Mouse (Mus musculus) brain, adult 2 months (tissue): ENCODE measurements around the gene Gm8906.
"Not testable (repeated sequence)": the region's sequence is repeated elsewhere in the genome, so short reads cannot be mapped to it uniquely, and the experiment has no call there.

Source experiments
- DNase-seq: peaks from one replicate; pipeline ENCODE4 v3.0.0; 2011; ENCODE audit warnings: low read depth, low spot score

Gm8906 gene

DNA sequence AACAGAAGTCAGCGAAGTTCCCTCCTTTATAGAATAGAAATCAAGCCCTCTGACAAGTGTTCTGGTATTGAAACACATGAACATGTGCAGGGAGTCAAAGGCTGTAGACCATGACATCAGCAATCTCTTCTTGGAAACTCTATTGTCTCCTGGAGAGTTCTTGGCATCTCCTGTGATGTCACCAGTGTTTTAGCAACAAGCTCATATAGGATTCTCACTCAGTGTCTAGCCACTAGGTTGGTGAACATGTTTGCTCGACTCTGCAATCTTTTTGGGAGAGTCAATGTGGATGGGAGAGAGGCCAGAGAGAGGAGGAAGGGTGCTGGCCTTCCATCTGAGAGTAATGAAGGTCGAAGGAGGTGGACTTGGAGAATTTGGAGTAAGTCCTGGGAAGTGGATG is at the start of gene Gm8906:
Gene Gm8906, plus strand, starts transcription at position 301 of the 400 bp plus-strand sequence.
- DNase-seq, result not testable (repeated sequence)
